Mouse (Mus musculus) kidney, embryonic 14.5 days (tissue): ENCODE results near the gene Bcar3. TPM values are rescaled to one million over a fixed set of nuclear protein-coding genes. Genes with fewer than 3 reads are reported as not detected.
"Not testable (repeated sequence)": the region's sequence is repeated elsewhere in the genome, so short reads cannot be mapped to it uniquely, and the experiment has no call there.

Experiments used
- ATAC-seq: fragments of 200-750 bp; cut with Nextera tagmentation; 2 replicates; pipeline ENCODE4 v1.8.0; 2017; ENCODE audit warnings: moderate number of reproducible peaks, mild to moderate bottlenecking, moderate TSS enrichment, moderate library complexity; ENCODE audit not compliant: low FRiP score, low TSS enrichment
- H3K27ac ChIP-seq: fragments of 300-500 bp; sonication (generic); 2 replicates; pipeline ENCODE4 v1.5.1; 2014; ENCODE audit warnings: low read depth, mild to moderate bottlenecking, low read length, moderate library complexity, mixed read lengths
- H3K27me3 ChIP-seq: fragments of 300-500 bp; sonication (generic); 2 replicates; pipeline ENCODE4 v1.6.1; 2014; ENCODE audit warnings: mild to moderate bottlenecking, low read length; ENCODE audit not compliant: control insufficient read depth, insufficient read depth
- H3K36me3 ChIP-seq: fragments of 300-500 bp; sonication (generic); 2 replicates; pipeline ENCODE4 v1.6.1; 2014; ENCODE audit warnings: low read length, mixed read lengths; ENCODE audit not compliant: control insufficient read depth, insufficient read depth
- H3K4me1 ChIP-seq: fragments of 300-500 bp; sonication (generic); 2 replicates; pipeline ENCODE4 v1.6.1; 2014; ENCODE audit warnings: low read length, mixed read lengths; ENCODE audit not compliant: control insufficient read depth, insufficient read depth
- H3K4me2 ChIP-seq: fragments of 300-500 bp; sonication (generic); replicated peaks from 2 replicates; pipeline ENCODE4 v1.6.1; 2014; ENCODE audit warnings: low read depth, mild to moderate bottlenecking, low read length
- H3K4me3 ChIP-seq: fragments of 300-500 bp; sonication (generic); 2 replicates; pipeline ENCODE4 v1.5.1; 2014; ENCODE audit warnings: mild to moderate bottlenecking, low read length
- H3K9ac ChIP-seq: fragments of 300-500 bp; sonication (generic); 2 replicates; pipeline ENCODE4 v1.6.1; 2014; ENCODE audit warnings: low read depth, mild to moderate bottlenecking, low read length, moderate library complexity
- H3K9me3 ChIP-seq: fragments of 300-500 bp; sonication (generic); 2 replicates; pipeline ENCODE4 v1.6.1; 2016; ENCODE audit warnings: low read length; ENCODE audit not compliant: control insufficient read depth
- WGBS: fragments of 180-500 bp; shearing (Covaris S2); extraction: QIAGEN DNeasy Blood & Tissue Kit; methylation state at CpG from one replicate; pipeline ENCODE4 v1.1.7; 2014; 5-methylcytosine and 5-hydroxymethylcytosine counted together
- polyA plus RNA-seq: library from polyadenylated mRNA; unstranded; fragments of >200 nt; fragmentation: Nextera tagmentation; extraction: Ambion mirVana; gene quantifications from 2 replicates; pipeline ENCODE4 v1.2.1, GENCODE M21; 2014

The Bcar3 gene
- polyA plus RNA-seq, 1 experiment from 2014 or later, result 13.7 TPM

DNA sequence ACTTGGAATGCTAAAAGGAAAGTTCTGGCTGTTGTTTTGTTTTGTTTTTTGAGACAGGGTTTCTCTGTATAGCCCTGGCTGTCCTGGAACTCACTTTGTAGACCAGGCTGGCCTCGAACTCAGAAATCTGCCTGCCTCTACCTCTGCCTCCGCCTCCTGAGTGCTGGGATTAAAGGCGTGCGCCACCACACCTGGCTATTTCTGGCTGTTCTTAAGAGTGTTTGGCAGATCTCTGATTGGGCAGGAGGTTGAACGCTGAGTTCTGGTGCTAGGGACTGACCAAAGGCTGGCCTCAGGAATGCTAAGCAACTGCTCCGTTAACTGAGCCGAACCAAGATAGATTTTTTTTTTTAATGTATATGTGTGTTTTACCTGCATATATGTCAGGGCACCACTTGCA is 39.9 kb upstream of the Bcar3 start:
- not testable (repeated sequence) for H3K4me3 ChIP-seq, H3K4me1 ChIP-seq, H3K27ac ChIP-seq, H3K36me3 ChIP-seq, H3K9me3 ChIP-seq, ATAC-seq, H3K9ac ChIP-seq, H3K27me3 ChIP-seq, H3K4me2 ChIP-seq
- 91% methylated on average over 7 of the region's 7 CpGs for WGBS

DNA sequence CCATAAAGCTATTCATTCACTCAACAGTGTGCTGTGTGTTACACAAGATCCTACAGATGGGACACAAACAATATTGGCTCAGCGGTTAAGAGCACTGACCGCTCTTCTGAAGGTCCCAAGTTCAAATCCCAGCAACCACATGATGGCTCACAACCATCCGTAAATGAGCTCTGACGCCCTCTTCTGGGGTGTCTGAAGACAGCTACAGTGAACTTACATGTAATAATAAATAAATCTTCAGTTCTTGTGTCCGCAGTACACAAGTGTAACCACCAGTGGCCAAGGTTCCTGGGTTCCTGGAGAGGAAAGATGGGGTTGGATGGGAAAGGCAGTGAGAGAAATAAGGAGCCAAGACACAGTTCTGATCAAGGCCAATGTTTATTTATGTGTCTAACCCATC is 23.9 kb upstream of the Bcar3 start:
- peaks cover under 1% of the 10 kb centered on the region; the same call in 1 of the 2 replicates for H3K36me3 ChIP-seq
- 73% methylated on average over 5 of the region's 5 CpGs for WGBS
- ATAC-seq, result no peak
- H3K9ac ChIP-seq, result no peak overlapping the region
- no peak overlapping the region for H3K4me3 ChIP-seq
- H3K4me2 ChIP-seq, result no peak overlapping the region
- no peaks in the 10 kb centered on the region for H3K27me3 ChIP-seq
- no peaks in the 10 kb centered on the region for H3K9me3 ChIP-seq
- H3K4me1 ChIP-seq, result peaks cover under 1% of the 10 kb centered on the region; the same call in 1 of the 2 replicates
- H3K27ac ChIP-seq, result no peak overlapping the region

DNA sequence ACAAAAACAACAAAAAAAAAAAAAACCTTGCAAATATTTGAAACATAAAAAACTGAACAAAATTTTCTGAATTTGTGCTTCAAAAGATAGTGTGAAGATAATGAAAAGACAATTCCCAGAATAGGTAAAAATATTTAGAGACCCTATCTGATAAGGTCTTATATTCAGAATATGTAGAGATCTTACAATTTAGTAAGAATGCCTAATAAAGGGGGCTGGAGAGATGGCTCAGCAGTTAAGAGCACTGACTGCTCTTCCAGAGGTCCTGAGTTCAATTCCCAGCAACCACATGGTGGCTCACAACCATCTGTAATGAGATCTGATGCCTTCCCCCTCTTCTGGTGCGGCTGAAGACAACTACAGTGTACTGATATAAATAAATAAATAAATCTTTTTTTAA is 21.4 kb upstream of the Bcar3 start:
- Histone ChIP-seq H3K36me3 (peaks cover 25% of the 10 kb centered on the region), H3K4me1 (peaks cover 18% of the 10 kb centered on the region; the same call in 1 of the 2 replicates)
- H3K27me3 ChIP-seq, H3K4me3 ChIP-seq, ATAC-seq, H3K9ac ChIP-seq, H3K4me2 ChIP-seq, H3K27ac ChIP-seq, H3K9me3 ChIP-seq: not testable (repeated sequence)
- 100% methylated on average over 1 of the region's 1 CpGs for WGBS

DNA sequence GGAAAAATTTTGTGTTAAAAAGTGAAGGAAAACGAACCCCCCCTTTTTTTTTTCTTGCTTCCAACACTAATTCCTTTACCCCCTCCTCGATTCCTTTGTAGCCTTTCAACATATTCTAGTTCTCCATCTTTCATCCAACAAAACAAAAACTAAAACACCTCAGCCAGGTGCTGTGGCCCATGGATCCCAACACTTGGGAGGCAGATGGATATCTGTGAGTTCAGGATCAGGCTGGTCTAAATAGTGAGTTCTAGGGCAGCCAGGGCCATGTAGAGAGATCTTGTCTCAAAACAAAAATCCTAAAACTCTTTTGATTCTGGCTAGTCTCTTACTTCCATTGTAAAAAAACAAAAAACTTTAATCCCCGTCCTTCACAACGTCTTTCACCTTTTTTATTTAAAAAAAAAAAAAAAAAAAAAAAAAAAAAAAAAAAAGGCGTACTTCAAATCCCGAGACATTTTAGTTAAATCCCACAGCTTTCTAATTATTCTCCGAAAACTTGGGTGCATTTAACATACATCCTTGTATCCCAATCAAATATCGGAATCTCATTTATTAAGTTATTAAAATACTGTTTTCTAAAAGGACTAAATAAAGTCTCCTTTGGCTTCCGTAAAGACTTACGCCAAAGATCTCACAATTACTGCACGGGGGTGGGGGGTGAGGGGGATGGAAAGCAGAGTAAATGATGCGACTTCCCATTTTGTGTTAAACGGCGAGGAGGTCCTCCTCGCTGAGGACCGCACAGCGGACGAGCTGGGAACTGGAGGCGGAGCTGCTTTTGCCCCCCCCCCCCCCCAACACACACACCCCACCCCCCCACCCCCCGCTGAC is 20.3 kb upstream of the Bcar3 start:
- Histone ChIP-seq H3K9ac (peak overlapping the region; percentile 28; the same call in 1 of the 2 replicates), H3K36me3 (peaks cover 35% of the 10 kb centered on the region), H3K27ac (no peak overlapping the region), H3K4me1 (peaks cover 20% of the 10 kb centered on the region; the same call in 1 of the 2 replicates), H3K9me3 (no peaks in the 10 kb centered on the region), H3K4me2 (peak overlapping the region; percentile 40), H3K27me3 (no peaks in the 10 kb centered on the region), H3K4me3 (peak overlapping the region; percentile 99)
- no peak for ATAC-seq
- 10% methylated on average over 20 of the region's 20 CpGs for WGBS

DNA sequence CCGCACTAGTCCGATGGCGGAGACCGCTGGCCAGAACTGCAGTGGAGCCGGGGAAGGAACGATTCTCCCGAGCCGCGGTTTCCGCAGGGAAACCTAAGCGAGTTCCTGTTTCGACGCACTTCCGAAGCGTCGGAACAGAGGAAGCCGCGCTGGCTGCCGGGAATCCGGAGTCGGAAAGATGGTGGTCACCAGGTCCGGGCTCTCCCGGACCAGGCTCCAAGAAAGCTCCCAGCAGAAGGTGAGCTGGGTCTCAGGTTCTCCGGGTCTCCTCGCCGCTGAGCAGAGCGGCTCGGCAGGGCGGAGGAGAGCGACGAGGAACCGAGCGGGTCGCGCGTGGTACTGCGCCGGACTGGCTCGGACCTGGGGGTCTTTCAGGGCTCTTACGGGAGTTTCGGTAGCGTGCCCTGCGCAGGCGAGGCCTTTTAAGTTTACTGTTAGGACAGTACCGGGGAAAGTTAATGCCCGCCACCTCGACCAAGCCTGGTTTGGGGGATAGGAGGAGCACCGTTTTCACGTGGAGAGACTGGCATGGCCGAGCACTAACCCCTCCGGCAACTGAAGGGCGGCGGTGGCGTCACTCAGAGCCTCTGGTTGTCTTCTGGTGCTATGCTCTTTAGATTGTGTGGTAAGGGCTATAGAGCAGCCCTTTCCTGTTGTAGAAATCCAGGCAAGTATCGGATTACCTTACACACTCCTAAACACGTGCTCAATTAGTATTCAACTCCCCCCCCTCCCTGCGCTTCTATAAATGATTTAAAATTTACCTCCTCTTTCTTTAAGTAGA is 19.5 kb upstream of the Bcar3 start, which contains the start of gene Dnttip2:
Gene Dnttip2 (plus strand): TSS at position 148 of the 784 bp plus-strand sequence.
- peaks cover 44% of the 10 kb centered on the region for H3K36me3 ChIP-seq
- no peaks in the 10 kb centered on the region for H3K9me3 ChIP-seq
- under 1% methylated on average over 57 of the region's 57 CpGs for WGBS
- H3K4me1 ChIP-seq, result peaks cover 20% of the 10 kb centered on the region; the same call in 1 of the 2 replicates
- peak within 1 kb of the TSS; percentile 72 for H3K4me2 ChIP-seq
- H3K27ac ChIP-seq, result peak within 1 kb of the TSS; percentile 53
- H3K4me3 ChIP-seq, result peak within 1 kb of the TSS; percentile 99
- H3K27me3 ChIP-seq, result no peaks in the 10 kb centered on the region
- peak within 1 kb of the TSS; percentile 89 for H3K9ac ChIP-seq
- peak; percentile 97 for ATAC-seq

DNA sequence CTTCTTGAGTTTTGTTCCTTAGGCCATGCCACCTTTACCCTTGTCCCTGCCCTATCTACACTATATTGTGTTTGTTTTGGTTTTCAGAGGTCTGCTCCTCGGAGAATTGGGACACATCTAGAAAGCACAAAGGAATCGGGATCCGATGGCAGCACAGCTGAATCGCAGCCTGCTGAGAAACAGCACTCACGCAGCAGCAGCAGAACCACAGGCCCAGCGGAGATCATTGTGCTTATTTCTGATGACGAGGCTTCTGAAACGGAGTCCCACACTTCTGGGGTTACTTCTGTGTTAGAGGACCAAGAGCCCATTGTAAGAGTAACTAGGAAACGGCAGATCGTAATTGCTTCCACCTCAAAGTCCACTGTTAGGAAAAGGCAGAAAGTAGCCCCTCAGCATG is 18.8 kb upstream of the Bcar3 start:
- peak overlapping the region; percentile 89; the same call in 1 of the 2 replicates for H3K9ac ChIP-seq
- peak overlapping the region; percentile 72 for H3K4me2 ChIP-seq
- no peaks in the 10 kb centered on the region for H3K9me3 ChIP-seq
- no peaks in the 10 kb centered on the region for H3K27me3 ChIP-seq
- no peak for ATAC-seq
- no peak overlapping the region for H3K27ac ChIP-seq
- peaks cover 20% of the 10 kb centered on the region; the same call in 1 of the 2 replicates for H3K4me1 ChIP-seq
- H3K4me3 ChIP-seq, result peak overlapping the region; percentile 99
- peaks cover 50% of the 10 kb centered on the region for H3K36me3 ChIP-seq
- 78% methylated on average over 10 of the region's 10 CpGs for WGBS

DNA sequence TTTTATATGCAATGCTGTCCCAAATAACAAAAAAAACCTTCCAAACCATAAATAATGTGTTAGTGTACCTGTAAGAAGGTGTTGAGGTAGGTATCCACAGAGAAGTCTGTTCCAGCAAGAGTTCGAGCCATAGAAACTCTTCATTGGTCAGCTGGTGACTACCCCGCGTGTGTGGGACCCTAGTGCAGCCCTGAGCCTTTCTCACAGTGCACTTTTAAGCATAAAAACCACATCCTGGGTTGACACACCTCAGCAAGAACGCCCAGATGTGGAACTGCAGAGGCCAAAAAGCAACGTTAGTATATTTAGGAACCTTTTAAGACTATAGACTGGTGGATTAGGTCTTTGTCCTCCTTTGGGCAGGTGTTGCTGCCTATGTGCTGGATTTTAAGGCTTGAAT is 6.7 kb upstream of the Bcar3 start:
- Histone ChIP-seq H3K27ac (no peak overlapping the region), H3K4me1 (no peaks in the 10 kb centered on the region), H3K4me2 (no peak overlapping the region), H3K9me3 (no peaks in the 10 kb centered on the region), H3K4me3 (no peak overlapping the region), H3K27me3 (no peaks in the 10 kb centered on the region), H3K9ac (no peak overlapping the region), H3K36me3 (peaks cover 33% of the 10 kb centered on the region)
- WGBS, result 68% methylated on average over 5 of the region's 5 CpGs
- ATAC-seq, result no peak

DNA sequence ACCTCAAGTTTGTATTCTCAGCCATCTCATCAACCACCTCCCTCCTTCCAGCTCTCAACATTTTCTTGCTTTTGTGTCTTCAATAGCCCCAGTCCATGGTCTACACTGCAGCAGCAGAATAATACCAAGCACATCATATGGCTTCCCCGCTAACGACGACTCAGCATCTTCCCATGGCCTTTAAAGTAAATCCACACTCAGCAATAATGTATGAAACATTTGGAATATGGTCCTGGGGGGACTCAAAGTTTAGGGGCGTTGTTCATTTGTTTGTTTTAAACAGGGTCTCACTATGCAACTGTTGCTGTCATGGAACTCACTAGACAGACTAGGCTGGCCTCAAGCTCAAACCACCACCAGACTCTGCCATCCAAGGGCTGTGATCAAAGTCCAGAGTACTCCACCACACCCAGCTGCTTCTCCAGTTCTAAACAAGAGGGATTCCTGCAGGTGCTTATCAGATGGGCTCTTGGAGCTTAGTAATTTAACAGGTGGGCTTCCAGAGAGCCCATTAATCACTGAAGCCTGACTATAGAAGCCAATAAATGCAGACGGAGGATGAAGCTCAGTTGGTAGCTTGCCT is 5.2 kb upstream of the Bcar3 start:
- WGBS, result 78% methylated on average over 5 of the region's 5 CpGs
- H3K36me3 ChIP-seq, result peaks cover 19% of the 10 kb centered on the region
- H3K9me3 ChIP-seq, result no peaks in the 10 kb centered on the region
- no peak for ATAC-seq
- no peak overlapping the region for H3K9ac ChIP-seq
- no peaks in the 10 kb centered on the region for H3K27me3 ChIP-seq
- no peak overlapping the region for H3K4me2 ChIP-seq
- H3K4me3 ChIP-seq, result no peak overlapping the region
- H3K4me1 ChIP-seq, result no peaks in the 10 kb centered on the region
- no peak overlapping the region for H3K27ac ChIP-seq
